Mouse (Mus musculus) frontal cortex, adult 2 months (tissue): ENCODE data around the gene Crlf1. TPM values are rescaled to one million over a fixed set of nuclear protein-coding genes. Genes with fewer than 3 reads are reported as not detected.
A peak's percentile ranks its signal among the peaks of the same experiment; 100 is the strongest.

Source experiments
- DNase-seq, 2 experiments: peaks; one replicate each; pipeline ENCODE4 v3.0.0; 2022; ENCODE audit warnings: low spot score in 1 of 2; ENCODE audit errors: extremely low spot score in 1 of 2
- polyA plus RNA-seq: library from polyadenylated mRNA; depleted of rRNA; stranded (reverse); fragments of >200 nt; gene quantifications from 2 replicates; pipeline ENCODE4 v1.2.3, GENCODE M21; 2012

Gene Crlf1
- polyA plus RNA-seq, 1 experiment, result 3.4 TPM

DNA sequence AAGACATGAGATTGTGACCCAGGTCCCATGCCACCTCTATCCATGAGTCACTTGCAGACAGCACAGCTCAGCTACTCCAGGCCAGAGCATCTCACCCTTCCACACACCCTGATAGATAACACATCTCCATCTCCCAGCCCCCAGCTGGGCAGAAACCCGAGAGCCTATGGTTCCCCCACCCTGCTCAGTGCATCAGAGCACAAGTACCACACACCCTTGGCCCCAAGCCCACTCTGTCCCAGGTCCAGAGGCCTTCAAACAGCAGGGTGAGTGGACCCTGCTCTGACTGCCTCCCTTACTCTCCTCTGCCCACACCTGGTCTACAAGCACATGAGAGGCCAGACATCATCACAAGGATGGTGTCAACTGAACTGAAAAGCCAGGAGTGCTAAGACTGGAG lies 25.1 kb upstream of the Crlf1 start:
- no peak for DNase-seq

- no peak for DNase-seq
Observed at GRCm38 (mm10) chr8:70468733-70469132, 24.2 kb upstream of the Crlf1 start.

- DNase-seq, result no peak
Observed at GRCm38 (mm10) chr8:70469295-70469916, 23.6 kb upstream of the Crlf1 start.

DNA sequence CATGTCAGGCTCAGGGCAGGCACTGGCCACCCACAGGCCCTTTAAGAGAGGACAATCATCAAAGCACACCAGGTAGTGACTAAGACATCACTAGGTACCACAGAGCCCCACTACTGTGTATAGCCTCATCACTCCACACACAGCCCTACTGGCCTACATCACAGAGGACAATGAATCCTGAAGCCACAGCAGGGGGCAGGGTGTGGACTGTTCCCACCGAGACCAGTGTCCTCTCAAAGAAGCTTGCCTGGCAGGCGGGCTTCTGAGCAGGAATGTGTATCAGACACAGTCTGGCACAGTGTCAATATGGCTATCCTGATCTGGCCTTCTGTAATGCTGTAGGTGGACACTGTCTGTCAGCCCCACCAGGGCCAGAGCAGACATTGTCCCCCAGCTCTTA lies 23.0 kb upstream of the Crlf1 start:
- DNase-seq, result no peak

DNA sequence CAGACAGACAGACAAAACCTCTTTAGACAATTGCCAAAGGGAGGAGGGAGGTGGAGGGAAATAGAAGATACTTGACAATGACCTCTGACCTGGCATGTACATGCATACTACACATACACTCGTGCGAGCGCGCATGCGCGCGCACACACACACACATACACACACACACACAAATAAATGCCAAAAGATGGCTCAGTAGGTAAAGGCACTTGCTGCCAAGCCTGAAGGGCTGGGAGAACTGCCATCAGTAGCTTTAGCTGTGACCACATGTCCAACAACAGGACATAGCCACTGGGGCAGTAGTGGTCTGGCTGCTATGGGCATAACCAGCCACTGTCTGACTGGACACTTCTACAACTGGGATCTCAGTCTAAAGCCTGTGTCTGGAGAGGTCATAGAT lies 21.1 kb upstream of the Crlf1 start:
- DNase-seq, result no peak

- peak; percentile 80 to 90 for DNase-seq
Observed at GRCm38 (mm10) chr8:70476333-70477268, 16.4 kb upstream of the Crlf1 start, which contains the start of gene Klhl26. Gene Klhl26 (minus strand): TSS chr8:70476968.

GRCm38 (mm10) chr8:70477269-70477982 lies 15.5 kb upstream of the Crlf1 start:
- no peak for DNase-seq

DNA sequence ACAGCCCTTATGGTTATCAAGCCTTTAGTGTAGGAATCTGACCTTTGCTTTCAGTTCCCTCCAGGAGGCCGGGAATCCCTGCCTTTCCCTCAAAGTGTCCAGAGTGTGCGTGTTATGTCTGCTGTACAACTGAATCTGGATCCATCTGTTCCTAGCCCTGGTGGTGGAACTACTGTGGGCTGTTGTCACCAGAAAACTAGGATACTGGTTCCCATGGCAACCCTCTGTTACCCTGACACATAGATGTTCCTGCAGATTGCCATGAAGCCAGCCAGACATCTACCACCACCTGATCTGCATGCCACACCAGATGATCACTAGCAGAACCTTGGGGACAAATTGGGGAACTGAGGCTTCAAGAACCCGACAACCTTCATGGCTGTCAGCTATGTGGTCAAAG lies 11.1 kb upstream of the Crlf1 start:
- peak; percentile 78 to 83 for DNase-seq

DNA sequence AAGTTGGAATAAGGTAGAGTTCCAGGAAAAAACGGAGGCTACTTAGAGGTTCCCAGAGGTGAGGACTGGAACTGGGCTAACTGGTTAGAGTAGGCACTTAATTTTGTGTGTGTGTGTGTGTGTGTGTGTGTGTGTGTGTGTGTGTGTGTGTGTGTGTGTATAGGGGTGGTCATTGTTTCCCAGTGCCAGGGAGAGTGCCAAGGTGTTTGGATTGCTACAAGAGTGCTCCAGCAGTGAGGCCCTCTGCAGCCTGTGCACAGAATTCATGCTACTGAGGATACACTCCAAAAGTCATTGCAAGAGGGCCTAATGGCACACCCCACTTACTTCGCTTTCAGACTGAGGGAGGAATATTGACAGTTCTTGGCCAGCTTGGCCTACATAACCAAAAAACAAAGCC lies 10.0 kb upstream of the Crlf1 start:
- no peak for DNase-seq

DNA sequence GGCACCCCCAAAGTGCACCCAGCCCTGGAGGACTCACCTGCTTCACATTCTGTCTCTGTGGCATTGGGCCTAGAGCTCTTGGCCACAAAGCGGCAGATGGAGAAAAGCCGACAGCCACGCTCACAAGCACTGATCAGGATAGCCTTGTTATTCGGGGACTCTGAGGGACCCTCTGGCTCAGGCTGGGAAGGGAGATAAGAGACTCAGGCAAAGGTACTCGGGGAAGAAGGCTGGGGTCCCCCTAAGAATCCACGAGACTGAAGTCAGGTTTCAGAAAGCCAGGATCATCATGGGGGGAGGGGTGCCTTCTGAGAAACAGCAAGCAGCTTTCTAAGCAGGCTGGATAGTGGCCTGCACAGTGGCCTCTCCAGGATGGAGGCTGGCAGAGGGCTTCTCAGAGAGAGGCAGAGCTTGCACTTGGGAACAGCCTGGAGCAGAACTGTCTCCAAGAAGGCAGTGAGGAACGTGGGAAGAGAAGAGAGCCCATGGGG lies 6.7 kb upstream of the Crlf1 start:
- no peak for DNase-seq

- DNase-seq, result peak in 1 of 2 experiments; percentile 70
Observed at GRCm38 (mm10) chr8:70486941-70487520, 5.9 kb upstream of the Crlf1 start, which contains the start of gene Tmem59l. Gene Tmem59l (minus strand): TSS chr8:70487358.

DNA sequence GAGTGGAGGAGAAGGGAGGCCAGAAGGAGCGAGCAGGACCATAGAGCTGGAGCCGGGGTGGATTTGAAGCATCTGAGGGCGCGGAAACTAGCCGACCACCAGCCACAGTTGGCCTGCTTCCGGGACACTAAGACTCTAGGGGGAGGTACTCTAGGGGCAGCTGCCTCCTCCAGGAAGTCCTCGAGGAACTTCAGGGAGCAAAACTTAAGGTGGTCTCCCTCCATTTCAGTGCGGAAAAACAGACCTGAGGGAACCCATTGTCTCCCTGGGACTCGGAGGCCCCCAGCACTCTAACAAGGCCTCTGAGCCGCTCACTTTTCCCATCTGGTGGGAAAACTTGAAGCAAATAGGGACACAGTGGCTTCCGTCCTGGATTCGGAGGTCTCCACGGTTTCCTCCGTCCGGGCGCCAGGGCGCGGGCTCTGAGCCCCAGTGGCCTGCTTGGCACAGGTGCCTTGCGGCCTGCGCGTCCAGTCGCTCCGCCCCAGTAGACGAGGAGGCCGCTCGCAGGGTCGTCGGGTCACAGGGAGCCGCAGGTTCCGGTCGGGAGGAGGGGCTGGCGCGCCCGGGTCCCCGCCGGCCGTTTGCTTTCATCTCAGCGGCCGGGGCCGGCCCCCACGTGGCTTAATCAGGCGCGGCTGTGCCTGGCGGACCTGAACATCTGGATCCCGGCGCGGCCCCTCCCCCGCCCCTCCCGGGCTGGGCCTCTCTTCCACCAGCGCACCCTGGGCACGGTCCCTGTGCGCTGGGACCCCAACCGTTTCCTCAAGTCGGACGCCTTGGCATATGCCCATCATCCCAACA lies 4.8 kb upstream of the Crlf1 start:
- no peak for DNase-seq

DNA sequence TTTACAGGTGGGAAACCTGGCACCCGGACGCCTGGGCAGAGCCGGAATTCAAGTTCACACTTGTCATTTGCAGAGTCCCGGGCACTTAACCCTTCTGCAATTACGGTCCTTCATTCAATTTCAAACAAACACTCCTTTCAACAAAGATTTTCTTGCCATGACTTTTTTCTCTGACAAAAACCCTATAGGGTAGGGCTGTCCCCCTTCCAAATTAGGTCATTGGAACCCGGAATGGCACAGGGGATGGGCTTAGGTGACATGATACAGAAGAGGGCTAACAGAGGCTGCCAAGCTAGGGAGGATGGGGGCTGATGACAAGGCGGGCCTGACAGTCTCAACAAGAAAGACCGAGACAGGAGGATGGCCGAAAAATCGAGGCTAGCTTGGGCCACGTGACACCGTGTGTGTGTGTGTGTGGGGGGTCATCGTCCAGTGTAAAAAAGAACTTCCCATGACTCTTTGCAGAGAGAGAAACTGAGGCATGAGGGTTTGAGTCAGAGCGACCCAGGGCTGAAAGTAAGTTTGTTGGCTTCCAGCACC lies 4.0 kb upstream of the Crlf1 start:
- no peak for DNase-seq

- no peak for DNase-seq
Observed at GRCm38 (mm10) chr8:70489576-70489975, 3.4 kb upstream of the Crlf1 start.

DNA sequence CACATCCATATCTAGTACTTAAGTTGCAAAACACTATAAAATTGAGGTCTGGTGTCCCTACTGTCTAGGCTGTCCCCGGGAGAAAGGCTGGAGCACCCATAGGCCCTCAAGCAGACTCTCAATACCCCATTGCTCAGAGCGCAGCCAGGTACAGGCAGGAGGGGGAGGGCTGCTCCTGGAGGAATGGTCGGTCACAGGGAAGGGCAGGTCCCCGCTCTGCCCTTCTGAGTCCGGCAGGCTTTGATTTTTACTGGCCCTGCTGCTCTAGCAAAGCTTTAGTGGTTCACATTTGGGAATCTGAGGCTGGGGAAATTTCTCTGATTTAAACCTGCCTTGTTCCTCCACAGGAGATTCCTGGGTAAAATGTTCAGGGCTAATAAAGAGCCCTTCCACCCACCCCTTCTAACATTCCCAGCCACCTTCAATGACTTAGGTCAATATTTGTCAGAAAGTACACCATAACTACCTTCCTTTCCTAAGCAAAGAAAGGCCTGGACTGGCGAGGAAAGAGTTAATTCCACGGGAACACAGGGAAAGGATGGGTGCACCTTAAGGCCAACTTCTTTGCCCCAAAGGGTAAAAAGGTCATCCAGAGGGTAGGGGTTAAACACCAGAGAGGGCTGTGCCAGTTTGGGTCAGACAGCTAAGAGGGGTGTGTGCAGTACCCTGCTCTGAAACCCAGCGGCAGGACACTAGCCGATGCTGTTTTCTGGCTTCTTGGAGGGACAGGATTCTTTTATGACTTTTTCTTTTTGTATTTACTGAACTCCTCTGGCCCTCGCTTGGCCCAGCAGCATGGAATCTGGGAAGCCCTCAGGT lies 2.7 kb upstream of the Crlf1 start:
- no peak for DNase-seq

- DNase-seq, result no peak
Observed at GRCm38 (mm10) chr8:70490880-70491495, 2.0 kb upstream of the Crlf1 start.

DNA sequence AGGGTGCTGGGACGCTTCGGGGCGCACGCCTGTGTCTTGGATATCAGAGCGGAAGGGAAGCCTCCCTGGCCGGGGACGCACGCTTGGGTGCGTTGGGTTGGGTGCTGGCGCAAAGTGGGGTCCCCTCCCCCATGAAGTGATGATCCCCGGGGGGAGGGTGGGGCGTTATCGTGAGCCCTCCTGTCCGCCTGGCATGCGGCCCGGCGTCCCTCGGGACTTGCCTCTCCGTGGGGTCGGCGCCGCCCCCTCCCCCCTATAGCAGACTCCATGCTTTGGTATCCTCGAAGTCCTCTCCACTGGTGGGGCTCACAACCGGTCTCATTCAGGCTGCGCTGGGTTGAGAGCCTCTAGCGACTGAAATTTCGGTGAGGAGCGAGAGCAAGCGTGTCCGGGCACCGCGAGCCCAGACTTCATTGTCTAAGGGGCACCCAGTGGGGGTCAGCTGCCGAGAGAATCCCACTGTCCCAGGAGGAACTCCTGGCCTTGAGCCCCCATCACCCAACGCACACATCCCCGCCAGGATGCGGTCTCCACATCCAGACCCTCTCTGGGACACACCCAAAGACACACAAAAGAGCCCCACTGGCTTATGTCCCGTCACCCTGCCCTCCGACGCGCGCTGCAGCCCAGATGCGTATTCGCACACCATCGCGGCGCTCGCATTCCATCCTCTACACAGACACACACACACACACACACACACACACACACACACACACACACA lies 896 bp downstream of the Crlf1 start:
- no peak for DNase-seq
